Mouse (Mus musculus): ENCODE measurements around the gene Prkca.

Gene Prkca

GRCm38 (mm10) chr11:108343789-108344462 lies at the start of gene Prkca:
Gene Prkca (minus strand): TSS chr11:108343928.
- DNase-seq (ENCODE audit: low spot score): peak; percentile 93

GRCm38 (mm10) chr11:108385666-108386024 lies 41.9 kb upstream of the Prkca start:
- no peak for DNase-seq (ENCODE audit: low spot score)

DNA sequence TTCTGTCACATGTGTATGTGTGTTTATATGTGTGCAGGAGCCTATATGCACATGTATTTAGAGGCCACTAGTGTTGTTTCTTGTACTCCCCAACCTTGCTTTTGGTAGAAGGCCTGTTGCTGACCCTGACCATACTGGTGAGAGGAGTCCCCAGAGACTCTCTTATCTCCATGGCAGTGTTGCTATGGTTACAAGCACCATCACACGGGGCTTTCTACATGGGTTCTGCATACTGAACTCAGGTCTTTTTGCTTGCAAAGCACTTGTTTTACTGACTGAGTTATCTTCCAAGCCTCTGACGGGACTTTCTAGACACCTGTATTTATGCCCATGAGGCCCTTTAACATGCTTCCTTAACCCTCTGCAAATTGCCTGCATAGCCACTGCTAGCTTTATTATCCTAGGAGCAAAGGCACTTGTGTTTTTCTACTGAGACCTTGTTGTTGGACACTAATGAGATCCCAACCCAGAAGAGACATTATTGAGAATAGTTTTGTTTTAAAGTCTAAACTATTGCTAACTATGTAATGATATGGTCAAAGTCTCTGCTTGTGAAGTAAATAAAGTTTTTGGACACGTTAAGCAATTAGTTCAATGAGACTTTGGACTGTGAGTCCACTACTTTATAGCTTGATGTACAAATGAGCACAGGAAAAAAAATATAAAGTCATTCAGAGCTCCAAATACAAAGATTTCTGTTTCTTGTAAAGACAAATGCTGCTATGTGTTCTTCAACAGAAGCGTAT lies 41.4 kb upstream of the Prkca start:
- DNase-seq (ENCODE audit: low spot score): peak; percentile 14

- DNase-seq (ENCODE audit: low spot score): no peak
These were observed 38.9 kb upstream of the Prkca start for GRCm38 (mm10) chr11:108382664-108383063.

DNA sequence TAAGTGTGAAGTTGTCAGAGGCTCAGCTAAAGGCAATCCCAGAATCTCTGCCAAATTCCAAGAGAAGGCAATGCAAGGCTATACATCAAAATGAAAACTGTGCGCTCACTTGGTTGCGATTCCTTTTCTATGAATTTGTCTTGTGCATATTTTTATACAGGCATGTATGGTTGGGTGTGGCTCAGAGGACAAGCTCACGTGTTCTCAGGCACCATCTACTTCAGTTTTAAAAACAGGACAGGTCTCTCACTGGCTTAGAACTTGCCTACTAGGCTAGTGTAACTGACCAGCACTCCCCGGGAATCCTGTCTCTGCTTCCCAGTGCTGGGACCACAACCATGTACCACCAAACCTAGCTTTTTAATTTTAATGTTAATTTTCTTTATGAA lies 34.6 kb upstream of the Prkca start:
- no peak for DNase-seq (ENCODE audit: low spot score)

DNA sequence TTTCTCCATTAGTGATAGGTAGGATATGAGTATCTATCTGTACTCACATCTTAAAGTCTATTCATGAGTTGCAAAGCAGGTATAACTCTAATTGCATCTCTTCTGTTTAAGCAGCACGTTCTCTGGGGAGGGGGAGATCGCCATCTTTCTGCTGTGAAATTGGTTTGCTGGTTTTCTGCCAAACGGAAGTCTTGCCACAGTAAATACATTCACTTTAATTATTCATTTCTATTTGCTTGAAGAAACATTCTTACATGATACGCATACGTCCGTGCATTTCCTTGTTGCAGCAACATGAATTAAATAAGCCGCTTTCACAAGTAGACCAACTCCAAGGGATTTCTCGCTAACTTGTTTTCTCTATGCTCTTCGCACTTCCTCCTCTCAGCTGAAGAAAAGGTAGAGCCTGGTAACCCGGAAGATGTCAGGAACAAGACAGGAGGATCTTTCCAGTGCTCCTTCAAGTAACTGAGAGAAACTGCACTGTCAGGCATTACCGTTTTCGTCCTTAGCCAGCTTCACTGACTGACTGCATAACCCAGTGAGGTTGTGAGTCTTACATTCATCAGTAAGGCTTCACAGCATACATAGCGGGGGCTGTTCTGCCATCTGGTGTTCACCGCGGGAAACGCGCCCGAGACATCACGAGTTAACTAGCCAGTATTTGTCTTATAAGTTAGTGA lies 34.1 kb upstream of the Prkca start:
- DNase-seq (ENCODE audit: low spot score): peak; percentile 84

- DNase-seq (ENCODE audit: low spot score): no peak
These were observed 33.1 kb upstream of the Prkca start for GRCm38 (mm10) chr11:108376815-108377214.

- no peak for DNase-seq (ENCODE audit: low spot score)
These were observed 23.3 kb upstream of the Prkca start for GRCm38 (mm10) chr11:108367046-108367445.

- no peak for DNase-seq (ENCODE audit: low spot score)
These were observed 21.9 kb upstream of the Prkca start for GRCm38 (mm10) chr11:108365600-108365999.

DNA sequence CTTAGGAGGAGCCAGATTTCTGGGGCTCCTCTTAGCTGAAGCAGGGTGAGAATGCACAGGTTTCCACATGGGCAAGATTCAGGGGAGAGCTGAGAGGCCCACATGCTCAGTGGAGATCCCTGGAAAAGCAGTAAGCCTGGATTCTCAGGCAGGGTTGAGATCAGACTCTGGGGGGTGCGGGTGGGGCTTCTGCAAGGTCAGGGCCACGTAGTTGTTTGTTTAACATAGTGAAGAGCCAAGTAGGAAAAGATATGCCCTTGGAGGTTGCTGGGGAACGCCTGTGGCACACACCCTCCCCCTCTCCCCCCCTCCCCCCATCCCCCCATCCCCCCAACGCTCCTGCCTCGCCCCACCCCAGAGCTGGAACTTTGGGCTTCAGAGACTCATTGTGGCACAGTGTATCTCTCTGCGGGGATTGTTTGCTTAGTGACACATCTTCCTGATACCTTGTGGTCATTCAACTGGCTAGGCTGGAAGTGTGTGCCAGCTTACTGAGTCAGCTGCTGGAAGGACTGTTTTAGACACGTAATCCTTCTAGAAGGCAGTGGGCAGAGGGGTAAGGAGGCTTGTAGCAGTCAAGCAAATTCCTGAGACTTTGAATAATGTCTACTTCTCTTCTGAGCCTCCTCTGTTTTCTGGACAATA lies 21.3 kb upstream of the Prkca start:
- DNase-seq (ENCODE audit: low spot score): peak; percentile 46

DNA sequence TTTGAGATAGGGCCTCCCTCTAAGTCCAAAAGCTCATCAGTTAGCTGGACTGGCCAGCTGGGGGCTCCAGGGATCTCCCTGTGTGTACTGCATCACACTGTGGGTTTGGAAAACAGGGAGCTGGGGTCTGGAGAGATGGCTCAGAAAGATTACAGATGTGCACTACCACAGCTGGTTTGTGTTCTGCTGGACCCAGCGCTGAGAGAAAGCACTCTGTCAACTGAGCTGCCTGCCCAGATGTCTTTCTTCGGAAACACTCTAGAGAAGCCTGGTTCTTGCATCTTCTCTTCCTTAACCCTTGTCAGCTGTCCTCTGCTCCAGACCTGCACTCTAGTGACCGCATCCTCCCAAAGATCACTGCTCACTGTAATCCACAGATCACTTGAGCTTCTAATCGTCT lies 20.3 kb upstream of the Prkca start:
- no peak for DNase-seq (ENCODE audit: low spot score)

DNA sequence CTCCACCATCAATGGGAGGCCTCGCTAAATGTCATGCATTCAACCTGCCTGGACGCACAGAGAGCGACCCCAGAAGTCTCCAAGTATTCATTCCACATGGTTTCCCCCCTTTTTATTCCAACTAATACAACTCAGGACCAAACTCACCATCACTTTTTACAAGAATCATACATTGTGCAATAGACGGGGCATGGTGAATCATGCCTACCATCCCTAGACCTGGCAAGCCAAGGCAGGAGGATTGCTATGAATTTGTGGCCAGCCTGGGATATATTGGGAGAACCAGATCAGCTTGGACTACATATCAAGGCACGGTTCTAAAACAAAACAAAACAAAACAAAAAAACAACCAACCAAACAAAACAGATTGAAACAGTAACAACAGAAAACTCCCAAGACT lies 19.2 kb upstream of the Prkca start:
- no peak for DNase-seq (ENCODE audit: low spot score)

DNA sequence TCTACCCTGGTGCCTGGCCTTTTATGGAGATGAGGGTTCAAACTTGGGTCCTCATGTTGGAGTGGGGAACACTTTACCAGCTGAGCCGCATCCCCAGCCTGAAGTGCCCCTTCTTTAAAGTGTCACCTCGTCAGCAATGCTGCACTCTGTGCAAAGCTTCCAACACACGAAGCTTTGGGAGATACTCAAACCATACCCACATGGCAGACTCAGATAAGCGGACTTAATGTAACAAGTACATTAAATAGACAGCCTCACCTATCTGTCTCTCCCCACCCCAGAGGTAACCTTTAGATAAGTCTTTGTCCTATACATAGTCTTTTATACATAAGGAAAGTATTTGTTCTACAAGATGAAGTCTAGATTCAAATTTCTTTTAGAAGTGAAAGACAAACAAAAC lies 17.3 kb upstream of the Prkca start:
- DNase-seq (ENCODE audit: low spot score): no peak

GRCm38 (mm10) chr11:108358911-108359310 lies 15.2 kb upstream of the Prkca start:
- DNase-seq (ENCODE audit: low spot score): no peak

- no peak for DNase-seq (ENCODE audit: low spot score)
These were observed 12.3 kb upstream of the Prkca start for GRCm38 (mm10) chr11:108356020-108356419.

DNA sequence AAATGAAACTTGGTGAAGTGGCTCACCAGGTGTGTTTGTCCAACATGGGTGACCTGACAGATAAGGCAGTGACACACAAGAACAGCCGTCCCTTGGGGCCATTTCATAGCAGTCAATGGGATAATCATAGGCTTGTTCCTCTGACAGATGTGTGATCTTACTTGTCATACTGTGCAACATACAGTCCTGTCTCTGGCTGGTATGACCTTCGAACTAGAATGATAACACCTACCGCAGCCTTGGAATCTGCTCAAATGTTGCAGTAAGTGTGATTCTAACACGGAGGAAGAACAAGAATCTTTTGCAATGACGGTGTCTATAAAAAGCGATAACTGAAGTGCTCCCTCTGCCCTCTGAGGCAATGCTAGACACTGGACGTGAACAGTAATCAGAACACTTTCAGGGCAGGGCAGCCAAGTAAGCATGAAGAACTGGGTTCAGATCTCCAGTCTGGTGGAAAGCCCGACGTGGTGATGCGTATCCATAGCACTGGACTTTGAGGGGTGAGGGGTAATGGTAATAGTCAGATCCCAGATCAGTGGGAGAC lies 9.2 kb upstream of the Prkca start:
- DNase-seq (ENCODE audit: low spot score): no peak

DNA sequence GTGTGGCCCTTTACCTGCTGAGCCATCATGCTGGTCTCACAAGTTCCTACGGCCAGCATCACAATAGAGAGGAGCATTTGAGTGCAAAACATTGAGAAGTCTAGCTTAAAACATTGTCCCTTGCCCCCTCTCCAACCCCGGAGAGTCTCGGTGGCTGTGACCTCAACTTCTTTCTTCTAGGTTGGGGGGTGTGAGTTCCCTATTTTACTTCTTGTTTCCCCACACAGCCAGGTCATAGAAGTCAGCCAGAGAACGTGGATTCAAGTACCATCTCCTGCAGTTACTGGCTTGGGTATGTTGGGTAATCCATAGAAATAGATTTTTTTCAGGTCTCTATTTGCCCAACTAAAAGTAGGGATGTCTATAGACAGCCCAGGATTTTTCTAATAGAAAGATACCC lies 7.1 kb upstream of the Prkca start:
- no peak for DNase-seq (ENCODE audit: low spot score)

GRCm38 (mm10) chr11:108345321-108345720 lies 1.6 kb upstream of the Prkca start:
- DNase-seq (ENCODE audit: low spot score): no peak

DNA sequence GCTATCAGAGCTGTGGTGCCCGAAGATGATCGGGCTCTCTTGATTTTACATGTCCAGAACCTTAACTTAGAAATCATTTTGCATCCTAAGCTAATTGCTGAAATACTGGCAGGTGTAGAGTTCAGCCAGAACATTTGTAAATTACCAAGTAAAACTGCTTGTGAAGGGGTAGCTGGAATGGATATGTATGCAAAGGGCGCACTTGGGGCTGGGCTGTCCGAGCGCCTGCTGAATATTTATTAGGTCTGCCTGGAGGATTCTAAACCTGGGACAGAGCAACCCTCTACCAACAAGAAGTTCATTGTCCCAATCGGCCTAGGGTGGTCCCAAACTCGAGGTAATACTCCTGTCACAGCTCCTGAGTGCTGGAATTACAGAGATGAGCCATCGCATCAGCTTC lies 1.0 kb upstream of the Prkca start:
- no peak for DNase-seq (ENCODE audit: low spot score)

GRCm38 (mm10) chr11:108342781-108343768 lies 653 bp downstream of the Prkca start, which contains the start of gene Apoh:
Gene Apoh (plus strand): TSS chr11:108343354.
- DNase-seq (ENCODE audit: low spot score): peak; percentile 44

DNA sequence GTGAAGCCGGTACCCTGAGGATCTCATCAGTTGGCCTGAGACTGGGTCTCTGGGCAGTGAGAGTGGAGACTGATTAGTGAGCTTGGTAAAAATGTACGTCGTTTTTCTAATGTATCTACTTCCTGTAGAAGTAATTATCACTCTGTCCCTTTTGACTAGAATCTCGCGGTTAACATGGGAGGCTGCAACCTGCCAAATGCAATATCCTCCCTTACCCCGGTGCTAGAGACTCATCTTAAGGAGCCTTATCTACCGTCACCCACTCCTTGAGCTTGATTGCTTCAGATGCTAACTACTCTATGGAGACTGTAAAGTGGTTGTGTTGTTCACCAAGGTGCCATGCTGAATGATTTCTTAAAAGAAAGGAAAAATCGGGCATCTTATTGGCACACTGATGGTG lies 1.9 kb downstream of the Prkca start:
- no peak for DNase-seq (ENCODE audit: low spot score)
